In the genomic region with DNA sequence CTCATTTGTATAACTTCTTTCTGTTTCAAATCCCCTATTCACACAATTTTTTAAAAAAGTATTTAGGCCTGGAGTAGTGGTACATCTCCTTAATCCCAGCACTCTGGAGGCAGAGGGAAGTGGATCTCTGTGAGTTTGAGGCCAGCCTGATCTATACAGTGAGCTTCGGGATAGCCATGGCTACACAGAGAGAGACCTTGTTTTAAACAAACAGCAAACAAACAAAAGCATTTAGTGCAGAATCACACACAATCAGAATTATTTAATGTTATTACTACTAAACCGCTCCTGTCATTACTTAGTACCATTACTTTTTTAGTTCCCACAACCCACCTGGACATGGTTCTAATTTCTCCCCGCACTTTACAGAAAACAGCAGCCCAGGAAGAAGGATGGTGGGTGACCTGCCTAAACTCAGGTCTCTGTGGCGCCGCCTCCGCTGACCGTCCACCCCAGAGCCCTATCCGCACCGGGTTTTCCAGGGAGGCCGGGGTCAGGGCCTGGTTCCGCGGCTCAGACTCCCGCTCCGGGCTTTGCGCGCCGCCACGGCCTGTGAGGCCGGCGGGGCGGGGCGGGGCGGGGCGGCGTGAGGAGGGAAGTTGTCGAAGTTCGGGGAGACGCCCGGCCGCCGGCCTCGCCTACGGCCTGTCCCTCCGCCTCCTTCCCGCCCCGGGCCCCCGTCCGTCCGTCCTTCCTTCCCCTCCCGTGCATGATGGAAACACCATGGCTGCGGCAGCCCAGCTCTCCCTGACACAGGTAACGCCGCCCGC, we compare ENCODE assay signal across 7 mouse cellular contexts. TPM values are rescaled to one million over a fixed set of nuclear protein-coding genes. Genes with fewer than 3 reads are reported as not detected.
DNase-seq lines count a peak whose midpoint lies in the region; ATAC-seq lines count a peak whose summit lies in the region.

Gene Eps15 (plus strand): TSS at position 580 of the 770 bp plus-strand sequence.

- intact Hi-C loops in left cerebral cortex, postnatal 36 days (cut with DNase I), result no loop called here

- WGBS in intestine, embryonic 16.5 days, result 2% methylated on average over 32 of the region's 44 CpGs
- WGBS in midbrain, embryonic 11.5 days, result 3% methylated on average over 35 of the region's 44 CpGs

- H3K4me2 ChIP-seq in intestine, embryonic 16.5 days (ENCODE audit: low read depth, low read length), result peak within 1 kb of the TSS; percentile 87
- peak within 1 kb of the TSS; percentile 91 for H3K4me2 ChIP-seq in midbrain, embryonic 11.5 days

- no peaks in the 10 kb centered on the region for H3K9me3 ChIP-seq in intestine, embryonic 16.5 days (ENCODE audit: control insufficient read depth, low read length)
- no peaks in the 10 kb centered on the region for H3K9me3 ChIP-seq in midbrain, embryonic 11.5 days (ENCODE audit: control insufficient read depth, low read length)

- peak within 1 kb of the TSS; percentile 90 for H3K9ac ChIP-seq in intestine, embryonic 16.5 days (ENCODE audit: low read depth, low read length)
- peak within 1 kb of the TSS; percentile 79 for H3K9ac ChIP-seq in midbrain, embryonic 11.5 days (ENCODE audit: low read length)

- H3K4me1 ChIP-seq in intestine, embryonic 16.5 days (ENCODE audit: control insufficient read depth, insufficient read depth, low read length), result peaks cover 8% of the 10 kb centered on the region
- H3K4me1 ChIP-seq in midbrain, embryonic 11.5 days (ENCODE audit: control insufficient read depth, insufficient read depth, low read length), result no peaks in the 10 kb centered on the region

- peak within 1 kb of the TSS; percentile 79 for H3K27ac ChIP-seq in intestine, embryonic 16.5 days (ENCODE audit: low read length)
- no peak within 1 kb of the TSS; the same call in 1 of the 2 replicates for H3K27ac ChIP-seq in midbrain, embryonic 11.5 days (ENCODE audit: low read depth, low read length)

- no peaks in the 10 kb centered on the region for H3K36me3 ChIP-seq in intestine, embryonic 16.5 days (ENCODE audit: control insufficient read depth, insufficient read depth, low read length)
- H3K36me3 ChIP-seq in midbrain, embryonic 11.5 days (ENCODE audit: control insufficient read depth, insufficient read depth, low read length), result no peaks in the 10 kb centered on the region

- peak; percentile 98 for ATAC-seq in intestine, embryonic 16.5 days
- ATAC-seq in midbrain, embryonic 11.5 days (ENCODE audit: low FRiP score), result peak; percentile 95

- H3K27me3 ChIP-seq in intestine, embryonic 16.5 days (replicated peaks; ENCODE audit: control insufficient read depth, insufficient read depth, low read length), result no peaks in the 10 kb centered on the region
- H3K27me3 ChIP-seq in midbrain, embryonic 11.5 days (ENCODE audit: control insufficient read depth, insufficient read depth, low read length), result peaks cover 5% of the 10 kb centered on the region; the same call in 1 of the 2 replicates

- H3K4me3 ChIP-seq in intestine, embryonic 16.5 days (ENCODE audit: low read length), result peak within 1 kb of the TSS; percentile 93
- peak within 1 kb of the TSS; percentile 87 for H3K4me3 ChIP-seq in midbrain, embryonic 11.5 days (ENCODE audit: low read depth, low read length)

- peak; percentile 97 for DNase-seq in adrenal gland, adult 2 months
- DNase-seq in embryo, embryonic 11.5 days (ENCODE audit: low read depth, low spot score), result peak; percentile 83
- peak; percentile 88 to 94 for DNase-seq in gastrocnemius, postnatal 4 days (ENCODE audit: low spot score in 2 of 2)
- peak; percentile 75 to 81 for DNase-seq in left cerebral cortex, postnatal 36 days (ENCODE audit: low spot score in 2 of 2)
- DNase-seq in midbrain, embryonic 11.5 days (ENCODE audit: low spot score, missing footprints), result peak; percentile 99
- peak; percentile 80 for DNase-seq in skeletal muscle tissue, adult 2 months (ENCODE audit: low read depth, low spot score)

RNA-seq across cellular contexts. Expression of gene Eps15, which starts in this region (rescaled TPM):
- 10 to 100 TPM; 76.6 to 77.6 TPM for total RNA-seq in adrenal gland, adult 2 months (2021)
- 3.3 and 3.4 TPM in 2 replicates for polyA plus RNA-seq in adrenal gland, adult 2 months (2012; rRNA removed)
- total RNA-seq in gastrocnemius, postnatal 4 days (2021), result 10 to 100 TPM; 51.0 to 55.5 TPM
- 26.4 and 27.9 TPM in 2 replicates for polyA plus RNA-seq in intestine, embryonic 16.5 days (2015; fragmentation: Nextera tagmentation; extraction: Ambion mirVana)
- 100 to 1,000 TPM; 184 to 202 TPM for total RNA-seq in left cerebral cortex, postnatal 36 days (2021)
- 51.9 and 59.2 TPM in 2 replicates for polyA plus RNA-seq in midbrain, embryonic 11.5 days (2014; fragmentation: Nextera tagmentation; extraction: Ambion mirVana)
